Mouse (Mus musculus): ENCODE measurements at regions not wholly inside any gene's neighbourhood (a gene's known extent, or its start where the extent isn't known, plus 50 kb on each side); places are given as distances from the start of the nearest gene placed in this dataset.

DNA sequence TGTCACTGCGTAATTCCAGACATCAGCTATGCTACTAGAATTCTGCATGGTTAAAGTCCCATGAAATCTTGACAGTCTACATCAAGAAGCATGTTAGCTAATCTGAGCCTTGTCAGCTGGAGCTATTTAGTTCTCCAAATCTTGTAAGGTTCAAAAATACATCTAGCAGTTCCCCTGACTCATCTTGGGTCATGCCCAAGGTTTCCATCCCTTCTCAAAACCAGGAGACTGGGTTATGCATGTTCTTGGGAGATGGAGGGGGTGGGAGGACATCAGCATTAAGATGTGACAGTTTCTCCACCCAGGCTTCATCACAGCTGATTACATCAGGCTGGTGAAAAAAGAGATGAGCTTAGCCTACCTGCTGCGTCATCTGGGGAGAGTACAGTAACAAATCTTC is 495.3 kb upstream of the 4930452B06Rik start:
- no peak for DNase-seq

DNA sequence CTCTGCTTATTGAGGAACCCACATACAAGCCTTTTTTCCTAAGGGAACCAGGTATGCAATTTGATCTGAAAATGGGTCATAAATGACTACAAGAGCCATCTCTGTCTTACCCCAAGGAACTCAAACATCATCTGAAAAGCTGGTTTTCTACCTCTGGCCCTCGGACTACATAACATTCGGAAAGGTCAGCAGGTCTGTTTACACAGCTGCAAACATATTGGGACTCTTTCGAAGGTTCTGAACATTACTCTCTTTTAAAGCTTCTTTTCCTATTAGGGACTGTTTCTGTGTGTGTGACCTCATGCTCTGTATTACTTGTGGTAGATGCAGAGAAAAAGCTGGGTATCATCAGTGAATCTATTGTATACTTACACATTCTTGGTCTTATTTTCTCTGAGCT is 491.9 kb upstream of the 4930452B06Rik start:
- DNase-seq: no peak

DNA sequence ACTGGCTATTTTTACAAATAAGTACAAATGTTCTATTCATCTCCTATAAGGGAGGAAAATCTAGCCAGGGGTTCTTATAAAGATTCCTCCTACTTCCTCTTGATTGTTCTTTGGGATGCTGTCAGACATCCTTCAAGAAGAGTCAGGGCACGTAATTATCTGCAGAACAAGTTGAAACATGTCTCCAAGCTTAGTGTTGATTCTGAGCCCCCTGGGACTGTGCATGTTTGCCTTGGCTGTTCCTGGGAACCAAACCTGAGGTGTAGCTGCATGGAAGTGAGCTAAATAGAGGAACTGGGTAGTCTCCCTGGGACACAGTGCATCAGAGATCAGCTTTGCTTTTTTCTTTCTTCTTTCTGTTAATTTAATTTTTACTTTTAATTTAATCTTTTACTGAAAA is 484.8 kb upstream of the 4930452B06Rik start:
- no peak for DNase-seq

DNA sequence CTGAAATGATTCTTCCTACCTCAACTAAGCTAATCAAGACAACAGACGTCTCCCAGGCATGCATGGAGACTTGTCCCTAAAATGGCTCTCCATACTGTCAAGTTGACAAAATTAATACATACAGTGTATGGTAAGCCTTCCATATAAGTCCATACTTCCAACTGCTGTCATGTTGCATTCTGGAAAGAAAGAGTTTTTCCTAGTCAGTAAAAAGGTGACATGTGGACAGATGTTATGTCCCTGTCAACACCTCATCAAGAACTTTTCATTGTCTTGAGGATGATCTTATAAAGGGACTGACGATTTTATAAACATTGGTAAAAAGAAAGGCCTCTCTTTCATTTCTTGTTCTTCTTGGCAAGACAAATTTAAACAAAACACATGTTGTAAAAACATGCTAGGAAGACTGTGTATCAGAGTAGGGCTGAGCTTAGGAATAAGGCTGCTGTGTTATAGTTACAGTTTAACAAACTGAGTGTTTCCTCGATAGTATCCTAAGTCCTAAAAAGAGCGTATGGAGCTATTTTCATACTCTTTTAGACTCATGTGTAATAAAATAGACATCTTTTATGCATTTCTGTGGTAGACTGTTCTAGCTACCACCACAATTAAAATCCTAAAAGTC is 480.7 kb upstream of the 4930452B06Rik start:
- DNase-seq: peak; percentile 20

DNA sequence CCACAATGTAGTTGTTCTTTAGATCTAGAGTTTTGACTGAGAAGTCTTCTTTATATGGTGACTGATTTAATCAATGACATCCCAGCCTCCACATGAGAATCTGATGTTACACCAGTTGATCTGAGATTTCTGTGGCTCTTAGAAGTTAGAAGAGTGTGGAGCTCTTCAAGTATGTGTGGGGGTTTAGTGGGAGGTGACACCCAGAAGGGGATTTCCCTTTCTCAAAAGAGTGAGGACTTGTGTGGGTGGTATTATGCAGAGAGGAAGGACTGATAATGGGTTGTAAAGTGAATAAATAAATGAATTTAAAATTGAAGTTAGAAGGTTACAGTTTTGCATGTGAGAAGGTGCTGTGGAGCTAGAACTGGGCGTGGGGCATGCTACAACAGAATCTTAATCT is 439.7 kb upstream of the 4930452B06Rik start:
- DNase-seq: no peak

DNA sequence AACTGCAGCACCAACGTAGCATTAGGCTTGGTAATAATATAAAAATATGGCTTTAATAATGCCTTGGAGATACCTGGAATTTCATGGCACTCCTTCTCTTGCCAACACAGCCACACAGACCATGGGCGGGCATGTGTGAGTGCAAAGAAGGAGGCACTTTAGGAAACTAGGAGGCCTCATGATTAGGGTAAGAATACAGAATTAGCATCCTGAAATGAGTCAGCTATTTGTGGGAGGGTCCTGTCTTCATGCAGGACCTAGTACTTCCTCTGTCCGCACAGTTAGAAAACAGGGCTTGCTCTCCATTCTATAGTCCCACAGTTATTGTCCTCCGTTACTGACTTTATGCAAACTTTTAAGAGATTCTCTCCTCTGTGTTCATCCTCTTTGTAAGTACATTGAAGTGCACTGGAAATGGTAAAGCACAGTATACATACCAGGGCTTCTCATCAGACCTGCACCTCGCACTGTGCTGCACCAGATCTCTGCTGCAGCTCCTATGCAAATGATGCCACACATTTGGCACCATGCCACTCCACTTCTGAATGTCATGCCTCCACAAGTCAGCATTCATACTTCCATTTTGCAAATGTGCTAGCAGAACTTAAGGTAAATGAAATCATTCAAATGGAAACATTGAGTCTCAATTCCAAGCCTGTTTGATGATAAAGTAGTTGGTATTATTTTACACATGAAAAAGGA is 423.7 kb upstream of the 4930452B06Rik start:
- DNase-seq: no peak

DNA sequence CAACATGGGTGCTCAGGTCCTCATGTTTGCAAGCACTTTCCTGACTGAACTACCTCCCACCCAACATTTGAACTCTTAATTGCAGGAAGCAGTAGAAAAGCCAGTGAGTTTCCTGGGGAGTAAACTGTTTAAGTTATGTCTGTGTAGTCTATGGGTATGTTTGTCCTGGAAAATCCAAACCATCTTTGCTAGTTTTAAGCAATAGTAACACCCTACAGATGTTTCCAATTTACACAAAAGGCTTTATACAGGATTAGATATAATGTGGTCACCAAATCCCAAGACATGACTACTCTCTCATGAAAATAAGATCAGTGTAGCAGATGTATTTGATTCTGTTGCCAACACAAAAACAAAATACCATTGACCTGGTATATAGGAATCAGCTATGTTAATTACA is 421.1 kb upstream of the 4930452B06Rik start:
- DNase-seq: no peak

DNA sequence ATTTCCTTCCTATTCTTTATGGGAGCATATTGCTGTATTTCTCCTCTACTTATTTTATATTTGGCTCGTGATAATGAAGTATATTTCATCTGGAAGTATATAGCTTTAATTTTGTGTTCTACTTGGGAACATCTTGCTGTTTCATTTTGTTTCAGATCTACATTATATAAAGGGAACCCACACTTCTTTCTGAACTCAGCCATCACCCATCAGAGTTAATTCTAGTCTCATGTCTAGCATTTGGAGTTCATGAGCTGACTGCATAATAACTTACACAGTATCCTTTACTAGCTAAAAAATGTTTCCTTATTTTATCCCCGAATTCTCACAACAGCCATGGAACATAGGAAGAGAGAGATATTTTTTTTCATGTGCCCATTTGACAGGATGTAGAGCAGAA is 413.6 kb upstream of the 4930452B06Rik start:
- DNase-seq: no peak

DNA sequence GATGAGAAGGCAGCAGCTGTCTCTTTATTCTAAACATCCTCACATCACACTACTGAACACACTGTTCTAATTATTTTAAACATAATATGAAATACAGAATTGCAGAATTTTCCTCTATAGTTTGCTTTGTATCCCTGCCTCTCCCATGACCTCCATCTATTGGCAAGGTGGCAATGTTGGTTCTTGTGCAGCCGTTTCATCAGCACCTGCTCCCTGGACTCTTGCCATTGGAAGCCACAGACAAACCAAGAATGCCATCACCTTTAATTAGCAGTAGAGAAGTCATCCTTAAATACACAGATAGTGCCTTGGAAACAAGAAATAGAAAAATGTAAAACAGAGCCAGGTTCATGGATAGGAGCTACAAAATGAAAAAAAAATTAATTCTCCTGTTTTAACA is 413.0 kb upstream of the 4930452B06Rik start:
- DNase-seq: no peak

DNA sequence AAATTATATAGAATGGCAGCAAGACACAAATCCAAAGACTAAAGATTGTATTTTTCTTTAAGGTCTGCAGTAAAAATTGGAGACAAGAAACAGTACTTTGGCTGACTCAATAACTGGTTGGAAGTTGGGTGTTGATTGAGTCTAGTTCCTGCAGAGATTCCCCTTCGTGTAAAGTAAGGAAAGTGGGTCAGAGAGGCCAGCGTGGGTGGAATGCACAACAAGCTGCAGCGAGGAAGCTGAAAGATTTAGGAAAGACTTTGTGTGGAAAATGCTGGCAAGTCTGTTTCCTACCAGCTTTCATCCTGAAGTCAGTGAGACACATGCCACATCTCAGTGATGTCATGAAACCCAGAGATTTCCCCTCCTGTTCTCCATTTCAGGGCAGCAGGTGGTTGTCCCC is 405.1 kb upstream of the 4930452B06Rik start:
- DNase-seq: no peak

DNA sequence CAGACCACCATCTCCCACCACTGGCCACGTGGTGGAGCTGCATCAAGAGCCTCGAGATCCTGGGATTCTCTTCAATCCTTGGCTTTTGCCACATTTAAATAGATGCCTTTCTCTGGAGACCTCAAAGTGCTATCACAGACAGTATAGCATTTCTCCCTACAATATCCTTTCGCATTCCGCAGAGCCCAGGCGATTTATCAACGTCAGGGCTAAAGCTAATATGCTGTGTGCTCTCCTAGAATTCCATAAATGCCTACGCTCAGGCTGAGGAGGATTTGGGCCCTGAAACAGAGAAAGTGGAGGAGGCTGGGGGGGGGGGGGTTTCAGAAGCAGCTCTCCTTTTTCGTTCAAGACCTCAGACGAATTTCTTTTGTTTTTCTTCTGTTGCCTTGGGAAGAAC is 394.0 kb upstream of the 4930452B06Rik start:
- no peak for DNase-seq

DNA sequence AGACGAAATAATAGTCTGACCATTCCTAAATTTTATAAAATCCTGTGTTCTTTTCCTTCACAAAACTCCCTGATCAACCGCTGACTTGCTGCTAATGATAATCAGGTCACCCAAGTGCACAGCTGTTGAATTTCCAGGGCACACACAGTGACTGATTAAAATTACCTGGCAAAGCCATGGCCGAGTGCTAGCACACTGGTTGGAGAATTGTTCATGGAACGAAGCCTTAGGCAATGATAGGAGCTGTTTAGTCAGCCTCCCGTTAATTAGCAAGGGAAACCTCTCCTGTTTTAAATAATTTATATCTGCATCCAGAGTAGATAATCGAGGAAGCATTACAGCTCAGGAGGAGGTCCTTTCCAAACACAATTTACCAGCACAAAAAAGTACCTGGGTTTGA is 362.8 kb upstream of the 4930452B06Rik start:
- DNase-seq: no peak

DNA sequence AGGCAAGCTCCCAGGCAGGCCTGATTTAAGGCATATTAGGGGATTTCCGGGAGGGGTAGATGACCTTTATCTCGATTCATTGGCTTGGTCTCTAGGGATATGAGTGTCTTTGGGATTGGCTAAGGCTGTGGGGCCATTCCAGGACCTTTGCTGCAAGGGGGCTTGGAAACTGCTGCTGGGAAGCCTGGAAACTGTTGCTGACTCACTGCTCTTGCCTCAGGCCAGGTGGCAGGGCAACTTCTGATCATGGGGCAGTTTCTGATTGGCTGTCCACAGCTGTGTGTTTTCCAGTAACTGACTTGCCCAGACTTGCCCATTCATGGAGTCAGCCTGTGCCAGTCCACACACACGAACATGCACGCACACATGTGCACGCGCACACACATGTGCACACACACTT is 349.8 kb upstream of the 4930452B06Rik start:
- DNase-seq: no peak

DNA sequence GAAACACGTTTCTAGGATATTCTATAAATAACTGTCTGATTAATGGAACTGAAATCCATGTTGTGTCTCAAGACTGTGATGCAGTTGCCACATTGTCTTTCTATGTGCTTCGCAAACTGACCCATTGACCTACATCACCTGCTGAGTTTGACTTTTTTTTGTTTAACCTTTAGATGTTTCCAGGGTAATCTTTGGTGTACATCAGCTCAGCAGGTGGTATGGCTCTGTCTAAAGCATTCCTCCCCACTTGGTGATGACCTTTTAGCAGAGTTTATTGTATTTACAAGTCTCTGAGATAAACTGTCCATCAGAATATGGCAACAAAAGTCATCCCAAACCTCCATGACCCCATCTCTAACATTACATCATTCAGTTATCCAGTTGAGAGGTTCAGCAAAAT is 337.0 kb upstream of the 4930452B06Rik start:
- no peak for DNase-seq

DNA sequence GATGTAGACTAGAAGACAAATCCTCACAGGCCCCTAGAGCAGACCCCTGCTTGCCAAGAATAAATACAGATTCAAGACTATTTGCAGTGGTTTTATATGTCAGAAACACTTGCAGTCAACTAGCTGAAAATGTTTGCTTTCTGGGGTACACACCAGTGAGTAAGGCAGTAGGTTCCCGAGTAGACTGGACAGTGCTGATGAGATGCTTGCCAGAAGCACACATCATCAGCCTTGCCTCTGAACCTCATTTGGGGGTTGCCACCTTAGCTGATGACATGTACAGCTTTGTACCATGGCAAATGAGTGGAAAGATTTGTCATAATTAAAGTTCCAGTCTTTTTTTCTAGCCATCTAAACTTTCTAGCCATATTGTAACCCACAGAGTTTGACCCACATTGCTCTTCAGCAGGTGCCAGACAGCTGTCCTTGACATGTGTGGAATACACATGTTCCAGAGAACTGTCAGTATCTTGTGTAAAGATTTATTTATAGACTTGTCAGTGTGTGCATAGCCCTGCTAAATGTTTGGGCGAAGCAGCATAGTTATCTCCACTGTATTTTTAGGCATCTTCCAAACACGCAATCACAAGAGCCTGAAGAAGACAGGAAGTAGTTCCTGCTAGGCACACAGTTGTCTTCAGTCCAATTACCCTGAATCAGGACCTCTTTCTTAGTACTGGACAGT is 334.5 kb upstream of the 4930452B06Rik start:
- no peak for DNase-seq

DNA sequence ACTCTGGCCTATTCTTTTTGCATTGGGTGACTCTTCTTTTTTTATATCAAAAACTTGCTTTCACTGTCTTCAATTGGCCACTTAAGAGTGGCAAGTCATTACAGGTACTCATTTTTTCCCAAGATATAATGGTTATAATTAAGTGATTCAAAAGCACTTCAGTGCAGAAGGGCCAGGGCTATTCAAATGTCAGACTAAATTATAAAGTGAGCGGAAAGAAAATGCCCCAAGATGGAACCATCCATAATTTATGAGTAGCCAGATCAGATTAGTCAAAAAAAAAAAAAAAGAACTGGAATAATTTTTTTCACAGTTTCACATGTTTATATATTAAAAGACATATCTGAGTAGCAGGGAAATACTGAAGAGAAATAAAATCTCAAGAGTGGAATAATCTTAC is 333.8 kb upstream of the 4930452B06Rik start:
- no peak for DNase-seq

DNA sequence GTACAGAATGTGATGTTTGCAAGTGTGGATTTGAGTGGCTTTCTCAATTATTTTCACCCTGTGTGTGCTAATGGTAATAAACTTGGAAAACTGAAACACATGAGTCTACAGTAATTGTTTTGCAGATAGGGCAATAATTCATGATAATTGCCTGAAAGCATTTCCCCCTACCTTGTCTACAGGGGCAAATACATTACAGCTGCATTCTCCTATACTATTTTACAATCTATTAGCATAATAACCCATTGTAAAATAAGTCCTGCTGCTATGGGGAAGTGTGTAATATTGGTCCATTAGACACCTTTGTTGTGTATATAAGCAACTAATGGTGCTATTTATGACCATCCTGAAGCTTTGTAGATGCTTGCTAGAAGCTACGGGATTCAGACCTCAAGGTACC is 327.4 kb upstream of the 4930452B06Rik start:
- no peak for DNase-seq

DNA sequence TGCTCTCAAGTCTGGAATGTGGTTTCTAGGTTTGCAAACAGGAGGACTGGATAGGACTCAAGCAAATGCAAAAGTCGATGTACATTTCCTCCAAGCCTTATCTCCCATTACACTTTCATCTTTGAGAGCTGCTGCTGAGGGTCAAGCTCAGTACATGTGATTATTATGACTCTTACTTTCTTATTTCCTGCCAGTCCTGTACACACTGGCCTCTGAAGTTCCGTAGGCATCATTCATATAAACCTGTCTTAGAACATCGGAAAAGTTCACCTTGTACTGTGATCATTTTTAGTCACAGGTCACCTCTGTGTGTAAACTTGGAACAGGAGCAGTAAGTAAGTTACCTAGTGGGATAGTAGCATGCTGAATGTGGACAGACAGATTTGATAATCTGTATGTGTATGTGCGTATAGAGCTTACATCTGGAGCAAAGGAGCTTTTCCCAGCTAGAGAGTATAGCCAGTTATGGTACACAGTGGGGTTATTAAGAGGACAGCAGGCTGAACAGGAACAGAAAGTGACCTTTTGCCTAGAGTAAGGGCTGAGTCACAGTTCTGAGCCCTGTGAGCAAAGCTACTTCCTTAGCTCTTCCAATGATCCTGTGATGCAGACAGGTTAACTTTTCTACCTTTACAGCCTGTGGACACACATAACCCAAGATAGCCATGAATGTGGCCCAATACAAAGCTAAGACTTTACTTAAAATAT is 319.2 kb upstream of the 4930452B06Rik start:
- DNase-seq: no peak

DNA sequence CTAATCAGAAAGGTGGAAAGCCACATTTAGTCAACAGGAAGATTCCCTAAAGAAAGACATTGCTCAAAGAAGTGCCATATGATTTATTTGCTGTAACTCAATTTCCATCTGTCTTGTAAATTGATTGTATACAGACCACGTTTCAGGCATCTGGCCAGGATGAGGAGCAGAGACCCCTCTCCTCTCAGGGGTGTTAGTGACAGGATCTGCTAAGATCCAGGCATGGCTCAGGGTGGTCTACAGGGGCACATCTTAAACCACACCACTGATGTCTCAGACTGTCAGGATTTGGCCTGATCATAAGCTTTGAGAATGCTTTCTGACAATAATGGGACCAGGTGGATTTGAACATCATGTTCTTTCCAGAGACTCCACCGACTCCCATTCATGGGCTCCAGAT is 295.5 kb upstream of the 4930452B06Rik start:
- DNase-seq: no peak

DNA sequence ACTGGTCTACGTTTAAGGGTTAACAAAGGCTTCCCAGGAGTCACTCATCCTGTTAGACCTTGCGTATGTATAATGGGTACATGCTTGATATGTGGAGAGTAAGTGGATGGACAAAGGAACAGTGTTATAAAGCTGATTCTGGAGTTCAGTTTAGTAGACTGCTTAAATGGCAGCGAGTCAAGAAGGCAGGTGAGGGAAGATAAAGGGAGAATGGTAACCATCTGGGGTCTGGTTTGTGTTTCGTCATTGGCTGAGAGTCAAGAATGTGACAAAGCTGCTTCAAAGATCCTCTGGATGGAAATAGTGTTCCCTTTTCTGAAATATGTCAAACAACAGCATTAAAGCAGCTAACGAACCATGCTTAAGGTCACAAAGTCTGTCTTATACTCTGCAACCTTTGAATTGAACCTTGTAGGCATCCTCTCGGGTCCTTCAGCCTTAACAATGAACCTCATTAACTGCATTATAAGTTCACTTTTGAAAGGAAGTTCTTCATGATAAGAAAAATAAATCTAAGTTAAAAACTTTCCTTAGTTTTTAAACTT is 286.9 kb upstream of the 4930452B06Rik start:
- DNase-seq: peak; percentile 32

DNA sequence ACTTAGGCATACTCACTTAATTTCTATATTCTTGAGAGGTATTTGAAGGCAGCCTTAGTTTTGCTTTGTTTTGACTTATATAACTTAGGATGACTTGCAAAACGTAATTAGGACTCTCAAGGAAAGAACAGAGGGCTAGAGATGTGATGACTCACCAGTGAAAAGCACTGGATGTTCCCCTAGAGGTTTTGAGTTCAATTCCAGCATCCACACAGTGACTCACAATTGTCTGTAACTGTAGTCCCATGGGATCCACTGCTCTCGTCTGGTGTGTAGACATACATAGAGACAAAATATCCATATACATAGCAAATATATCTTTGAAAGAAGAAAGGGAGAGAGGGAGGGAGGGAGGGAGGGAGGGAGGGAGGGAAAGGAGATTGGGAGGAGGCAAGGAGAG is 282.7 kb upstream of the 4930452B06Rik start:
- no peak for DNase-seq

DNA sequence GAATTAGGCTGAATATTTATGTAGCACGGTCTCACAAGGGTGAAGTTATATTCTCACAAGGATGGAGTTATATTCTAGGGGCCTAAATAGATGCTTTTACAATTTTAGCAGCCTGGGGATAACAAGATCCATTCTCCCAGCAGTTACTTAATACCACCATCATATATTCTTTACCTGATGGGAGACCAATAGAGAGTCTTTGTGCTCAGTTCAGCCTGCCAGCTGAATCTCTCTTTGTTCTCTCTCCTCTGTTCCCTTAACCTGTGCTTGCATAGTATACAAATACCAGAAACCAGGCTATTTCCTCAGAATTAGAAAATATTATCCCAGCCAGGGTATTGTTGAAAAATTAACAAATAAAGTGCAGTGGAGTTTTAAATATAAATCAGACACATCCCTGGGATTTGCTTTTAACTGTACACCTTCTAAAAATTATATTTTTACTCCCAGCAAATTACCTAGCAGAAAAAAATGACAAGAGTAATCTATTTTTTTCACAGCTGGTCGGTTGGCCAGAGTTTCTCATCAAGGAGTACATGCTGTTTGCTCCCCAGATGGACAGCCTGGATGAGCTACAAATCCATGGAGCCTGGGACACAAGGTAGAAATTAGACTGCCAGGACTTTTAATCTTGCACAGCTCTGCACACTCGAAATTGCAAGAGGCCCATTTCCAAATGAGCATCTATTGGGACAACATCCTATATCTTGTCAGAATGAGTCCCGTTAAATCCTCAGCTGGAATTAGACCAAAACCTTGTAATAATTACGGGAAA is 281.0 kb upstream of the 4930452B06Rik start:
- no peak for DNase-seq

DNA sequence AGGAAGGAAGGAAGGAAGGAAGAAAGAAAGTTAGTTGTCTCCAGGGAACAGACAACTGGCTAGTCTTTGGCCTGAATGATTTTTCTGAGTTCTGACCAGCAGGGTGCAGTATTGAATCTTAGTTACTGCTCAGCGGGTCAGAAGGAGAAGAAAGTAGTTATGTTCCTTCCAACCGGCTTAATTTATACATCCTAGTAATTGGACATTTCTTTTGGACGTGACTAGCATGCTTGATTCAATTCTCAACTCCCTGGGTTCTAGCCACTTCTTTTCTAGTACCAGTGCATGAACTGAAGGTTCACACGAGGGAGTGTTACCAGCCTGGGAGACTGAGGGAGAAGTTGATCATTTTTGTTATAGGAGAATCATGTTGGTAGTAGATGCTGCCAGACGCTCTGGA is 269.1 kb upstream of the 4930452B06Rik start:
- peak; percentile 54 for DNase-seq

Measured in lung, postnatal 36 days (tissue).